Mouse (Mus musculus) midbrain, embryonic 12.5 days (tissue): Measurements from ENCODE around the gene Ankrd33b. TPM values are rescaled to one million over a fixed set of nuclear protein-coding genes. Genes with fewer than 3 reads are reported as not detected.

Experiments used
- ATAC-seq: fragments of 200-750 bp; cut with Nextera tagmentation; 2 replicates; pipeline ENCODE4 v1.8.0; 2017; ENCODE audit warnings: low read depth, moderate TSS enrichment, moderate library complexity; ENCODE audit not compliant: low FRiP score
- H3K27ac ChIP-seq: fragments of 300-500 bp; sonication (generic); replicated peaks from 2 replicates; pipeline ENCODE4 v1.5.1; 2016; ENCODE audit warnings: mild to moderate bottlenecking
- H3K27me3 ChIP-seq: fragments of 300-500 bp; sonication (generic); 2 replicates; pipeline ENCODE4 v1.6.1; 2016; ENCODE audit warnings: mild to moderate bottlenecking
- H3K36me3 ChIP-seq: fragments of 300-500 bp; sonication (generic); 2 replicates; pipeline ENCODE4 v1.6.1; 2016
- H3K4me1 ChIP-seq: fragments of 300-500 bp; sonication (generic); 2 replicates; pipeline ENCODE4 v1.6.1; 2016
- H3K4me2 ChIP-seq: fragments of 300-500 bp; sonication (generic); replicated peaks from 2 replicates; pipeline ENCODE4 v1.6.1; 2016; ENCODE audit warnings: mild to moderate bottlenecking, moderate library complexity
- H3K4me3 ChIP-seq: fragments of 300-500 bp; sonication (generic); 2 replicates; pipeline ENCODE4 v1.5.1; 2016; ENCODE audit warnings: mild to moderate bottlenecking
- H3K9ac ChIP-seq: fragments of 300-500 bp; sonication (generic); replicated peaks from 2 replicates; pipeline ENCODE4 v1.6.1; 2016; ENCODE audit warnings: mild to moderate bottlenecking, moderate library complexity
- H3K9me3 ChIP-seq: fragments of 300-500 bp; sonication (generic); 2 replicates; pipeline ENCODE4 v1.6.1; 2016; ENCODE audit warnings: mild to moderate bottlenecking
- WGBS: fragments of 180-500 bp; shearing (Covaris S2); methylation state at CpG from one replicate; pipeline ENCODE4 v1.1.7; 2016; 5-methylcytosine and 5-hydroxymethylcytosine counted together
- polyA plus RNA-seq: library from polyadenylated mRNA; unstranded; fragments of >200 nt; fragmentation: Nextera tagmentation; extraction: Ambion mirVana; gene quantifications from 2 replicates; pipeline ENCODE4 v1.2.1, GENCODE M21; 2016

Ankrd33b gene
- polyA plus RNA-seq, 1 experiment from 2014 or later, result 0.71 TPM

- peaks cover 16% of the 10 kb centered on the region for H3K4me1 ChIP-seq
- H3K9ac ChIP-seq, result no peak overlapping the region
- 92% methylated on average over 13 of the region's 13 CpGs for WGBS
- H3K36me3 ChIP-seq, result no peaks in the 10 kb centered on the region
- no peaks in the 10 kb centered on the region for H3K27me3 ChIP-seq
- no peak overlapping the region for H3K4me3 ChIP-seq
- H3K4me2 ChIP-seq, result no peak overlapping the region
- H3K27ac ChIP-seq, result no peak overlapping the region
- no peaks in the 10 kb centered on the region for H3K9me3 ChIP-seq
- no peak for ATAC-seq
Observed at GRCm38 (mm10) chr15:31398769-31399168, 31.2 kb upstream of the Ankrd33b start.

GRCm38 (mm10) chr15:31397379-31397778 is 29.9 kb upstream of the Ankrd33b start:
- H3K4me2 ChIP-seq, result no peak overlapping the region
- peaks cover 7% of the 10 kb centered on the region for H3K4me1 ChIP-seq
- WGBS, result 78% methylated on average over 3 of the region's 3 CpGs
- H3K4me3 ChIP-seq, result no peak overlapping the region
- H3K36me3 ChIP-seq, result no peaks in the 10 kb centered on the region
- ATAC-seq, result no peak
- H3K27ac ChIP-seq, result no peak overlapping the region
- H3K27me3 ChIP-seq, result no peaks in the 10 kb centered on the region
- no peaks in the 10 kb centered on the region for H3K9me3 ChIP-seq
- H3K9ac ChIP-seq, result no peak overlapping the region

- Histone ChIP-seq H3K4me3 (no peak overlapping the region), H3K27me3 (no peaks in the 10 kb centered on the region), H3K9me3 (no peaks in the 10 kb centered on the region), H3K36me3 (no peaks in the 10 kb centered on the region), H3K27ac (no peak overlapping the region), H3K4me1 (peaks cover 2% of the 10 kb centered on the region; the same call in 1 of the 2 replicates), H3K4me2 (no peak overlapping the region), H3K9ac (no peak overlapping the region)
- ATAC-seq, result no peak
- WGBS, result 79% methylated on average over 5 of the region's 5 CpGs
Observed at GRCm38 (mm10) chr15:31396755-31397154, 29.2 kb upstream of the Ankrd33b start.

- Histone ChIP-seq H3K27ac (no peak overlapping the region), H3K9me3 (no peaks in the 10 kb centered on the region), H3K4me2 (no peak overlapping the region), H3K4me3 (no peak overlapping the region), H3K9ac (no peak overlapping the region), H3K27me3 (no peaks in the 10 kb centered on the region), H3K36me3 (no peaks in the 10 kb centered on the region), H3K4me1 (no peaks in the 10 kb centered on the region)
- no peak for ATAC-seq
- 85% methylated on average over 4 of the region's 4 CpGs for WGBS
Observed at GRCm38 (mm10) chr15:31395986-31396385, 28.5 kb upstream of the Ankrd33b start.

- 86% methylated on average over 6 of the region's 6 CpGs for WGBS
- Histone ChIP-seq H3K27me3 (no peaks in the 10 kb centered on the region), H3K36me3 (no peaks in the 10 kb centered on the region), H3K27ac (no peak overlapping the region), H3K4me1 (no peaks in the 10 kb centered on the region), H3K4me2 (no peak overlapping the region), H3K4me3 (no peak overlapping the region), H3K9ac (no peak overlapping the region), H3K9me3 (no peaks in the 10 kb centered on the region)
- no peak for ATAC-seq
Observed at GRCm38 (mm10) chr15:31393402-31393801, 25.9 kb upstream of the Ankrd33b start.

GRCm38 (mm10) chr15:31392705-31393104 is 25.2 kb upstream of the Ankrd33b start:
- no peak for ATAC-seq

GRCm38 (mm10) chr15:31392135-31392534 is 24.6 kb upstream of the Ankrd33b start:
- ATAC-seq, result no peak
- Histone ChIP-seq H3K4me1 (no peaks in the 10 kb centered on the region), H3K27me3 (no peaks in the 10 kb centered on the region), H3K4me3 (no peak overlapping the region), H3K9ac (no peak overlapping the region), H3K27ac (no peak overlapping the region), H3K4me2 (no peak overlapping the region), H3K9me3 (0 out of 2 replicates have a peak, but pooled peaks cover 4% of the 10 kb centered on the region), H3K36me3 (no peaks in the 10 kb centered on the region)
- WGBS, result 89% methylated on average over 4 of the region's 4 CpGs

More at GRCm38 (mm10) chr15:31392705-31393104, 25.2 kb upstream of the Ankrd33b start:
- Histone ChIP-seq H3K4me1 (no peaks in the 10 kb centered on the region), H3K9me3 (no peaks in the 10 kb centered on the region), H3K27ac (no peak overlapping the region), H3K4me3 (no peak overlapping the region), H3K4me2 (no peak overlapping the region), H3K36me3 (no peaks in the 10 kb centered on the region), H3K27me3 (no peaks in the 10 kb centered on the region), H3K9ac (no peak overlapping the region)
- 82% methylated on average over 7 of the region's 7 CpGs for WGBS

GRCm38 (mm10) chr15:31381936-31382468 is 14.5 kb upstream of the Ankrd33b start:
- no peaks in the 10 kb centered on the region for H3K36me3 ChIP-seq
- no peak overlapping the region for H3K27ac ChIP-seq
- no peak overlapping the region for H3K9ac ChIP-seq
- H3K4me3 ChIP-seq, result no peak overlapping the region
- no peak for ATAC-seq
- no peak overlapping the region for H3K4me2 ChIP-seq
- 69% methylated on average over 11 of the region's 11 CpGs for WGBS
- no peaks in the 10 kb centered on the region for H3K27me3 ChIP-seq
- no peaks in the 10 kb centered on the region for H3K9me3 ChIP-seq
- H3K4me1 ChIP-seq, result no peaks in the 10 kb centered on the region

- 91% methylated on average over 3 of the region's 3 CpGs for WGBS
- no peak overlapping the region for H3K27ac ChIP-seq
- H3K27me3 ChIP-seq, result no peaks in the 10 kb centered on the region
- H3K4me3 ChIP-seq, result no peak overlapping the region
- no peaks in the 10 kb centered on the region for H3K9me3 ChIP-seq
- H3K9ac ChIP-seq, result no peak overlapping the region
- no peak overlapping the region for H3K4me2 ChIP-seq
- no peak for ATAC-seq
- no peaks in the 10 kb centered on the region for H3K36me3 ChIP-seq
- no peaks in the 10 kb centered on the region for H3K4me1 ChIP-seq
Observed at GRCm38 (mm10) chr15:31379471-31379870, 11.9 kb upstream of the Ankrd33b start.

GRCm38 (mm10) chr15:31375212-31375611 is 7.7 kb upstream of the Ankrd33b start:
- Histone ChIP-seq H3K9ac (no peak overlapping the region), H3K4me1 (no peaks in the 10 kb centered on the region), H3K4me3 (no peak overlapping the region), H3K36me3 (no peaks in the 10 kb centered on the region), H3K27ac (no peak overlapping the region), H3K4me2 (no peak overlapping the region), H3K9me3 (no peaks in the 10 kb centered on the region), H3K27me3 (peaks cover 11% of the 10 kb centered on the region)
- 57% methylated on average over 4 of the region's 4 CpGs for WGBS
- ATAC-seq, result no peak

- WGBS, result 7% methylated on average over 12 of the region's 12 CpGs
- no peak for ATAC-seq
- peaks cover 26% of the 10 kb centered on the region for H3K4me1 ChIP-seq
- no peaks in the 10 kb centered on the region for H3K36me3 ChIP-seq
- peaks cover 68% of the 10 kb centered on the region for H3K27me3 ChIP-seq
- H3K9me3 ChIP-seq, result no peaks in the 10 kb centered on the region
- H3K4me3 ChIP-seq, result no peak overlapping the region
- no peak overlapping the region for H3K9ac ChIP-seq
- H3K27ac ChIP-seq, result no peak overlapping the region
- no peak overlapping the region for H3K4me2 ChIP-seq
Observed at GRCm38 (mm10) chr15:31369125-31369612, 1.6 kb upstream of the Ankrd33b start.

GRCm38 (mm10) chr15:31368556-31368955 is 1.0 kb upstream of the Ankrd33b start:
- Histone ChIP-seq H3K9ac (no peak overlapping the region), H3K27ac (no peak overlapping the region), H3K9me3 (no peaks in the 10 kb centered on the region), H3K27me3 (peaks cover 75% of the 10 kb centered on the region), H3K4me2 (no peak overlapping the region), H3K4me3 (no peak overlapping the region), H3K36me3 (no peaks in the 10 kb centered on the region), H3K4me1 (peaks cover 26% of the 10 kb centered on the region)
- no peak for ATAC-seq
- 12% methylated on average over 8 of the region's 8 CpGs for WGBS
